Mouse (Mus musculus) lung, adult 2 months (tissue): ENCODE data around the gene Dytn.

Experiments used
- CTCF ChIP-seq: fragments of 200-500 bp; IDR thresholded peaks from 2 replicates; pipeline ENCODE4 v1.5.1; 2011; ENCODE audit warnings: mild to moderate bottlenecking, low read length, control low read depth; ENCODE audit not compliant: insufficient read depth
- POLR2A ChIP-seq: fragments of 200-500 bp; IDR thresholded peaks from 2 replicates; pipeline ENCODE4 v1.6.1; 2011; ENCODE audit warnings: low read depth, mild to moderate bottlenecking, control low read depth, low read length, borderline replicate concordance; ENCODE audit errors: extremely low read depth

DNA sequence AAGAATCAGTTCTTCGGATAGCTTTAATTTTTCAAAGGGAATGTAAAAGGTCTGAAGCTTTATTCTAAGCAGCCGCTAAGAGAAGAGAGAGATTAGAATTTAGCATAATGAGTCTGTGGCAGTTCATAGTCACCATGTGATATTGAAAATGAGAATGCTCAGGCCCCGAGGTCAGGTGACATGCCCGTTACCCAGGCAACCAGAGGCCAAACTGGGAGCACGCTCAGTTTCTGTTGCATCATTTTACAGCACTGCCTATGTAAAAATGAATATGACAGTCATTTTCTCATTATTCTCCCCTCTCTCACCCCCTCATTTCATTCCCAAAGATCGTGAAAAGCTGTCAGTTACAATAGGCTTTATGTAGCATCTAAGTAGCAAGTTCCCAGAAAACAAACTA, 113.3 kb downstream of the Dytn start:
- TF ChIP-seq CTCF (no peak), POLR2A (no peak)
